Mouse (Mus musculus) embryonic fibroblast, embryonic 13.5 days (primary cell): ENCODE measurements around the gene Prdx5. TPM values are rescaled to one million over a fixed set of nuclear protein-coding genes. Genes with fewer than 3 reads are reported as not detected.
"Not testable (repeated sequence)": the region's sequence is repeated elsewhere in the genome, so short reads cannot be mapped to it uniquely, and the experiment has no call there.

Experiments
- H3K27ac ChIP-seq: 2 replicates; pipeline ENCODE4 v1.5.1; 2012; ENCODE audit warnings: low read length, control low read depth, inconsistent platforms; ENCODE audit not compliant: insufficient read depth
- H3K4me1 ChIP-seq: 2 replicates; pipeline ENCODE4 v1.6.1; 2011; ENCODE audit warnings: low read length; ENCODE audit not compliant: control insufficient read depth, insufficient read depth
- H3K4me3 ChIP-seq: 2 replicates; pipeline ENCODE4 v1.5.1; 2011; ENCODE audit warnings: mild to moderate bottlenecking, control low read depth, low read length; ENCODE audit not compliant: insufficient read depth
- CTCF ChIP-seq: IDR thresholded peaks from 2 replicates; pipeline ENCODE4 v1.5.1; 2011; ENCODE audit warnings: mild to moderate bottlenecking, control low read depth, low read length, moderate library complexity, borderline replicate concordance; ENCODE audit not compliant: insufficient read depth
- POLR2A ChIP-seq: IDR thresholded peaks from 2 replicates; pipeline ENCODE4 v1.6.1; 2011; ENCODE audit warnings: low read depth, mild to moderate bottlenecking, control low read depth, low read length, moderate library complexity
- polyA plus RNA-seq: library from polyadenylated mRNA; stranded (reverse); fragments of >200 nt; gene quantifications from 2 replicates; pipeline ENCODE4 v1.2.4, GENCODE M21; 2011; ENCODE audit warnings: low read depth; ENCODE audit not compliant: missing spikeins, insufficient read length

The Prdx5 gene
- polyA plus RNA-seq, 1 experiment: 161 TPM

- peak; percentile 45; the same call in 1 of the 2 replicates for TF ChIP-seq POLR2A
- H3K4me1 ChIP-seq: not testable (repeated sequence)
- peak overlapping the region; percentile 67 for H3K4me3 ChIP-seq
- H3K27ac ChIP-seq: peak overlapping the region; percentile 96
Measured at GRCm38 (mm10) chr19:6910306-6910705, 400 bp upstream of the Prdx5 start.

DNA sequence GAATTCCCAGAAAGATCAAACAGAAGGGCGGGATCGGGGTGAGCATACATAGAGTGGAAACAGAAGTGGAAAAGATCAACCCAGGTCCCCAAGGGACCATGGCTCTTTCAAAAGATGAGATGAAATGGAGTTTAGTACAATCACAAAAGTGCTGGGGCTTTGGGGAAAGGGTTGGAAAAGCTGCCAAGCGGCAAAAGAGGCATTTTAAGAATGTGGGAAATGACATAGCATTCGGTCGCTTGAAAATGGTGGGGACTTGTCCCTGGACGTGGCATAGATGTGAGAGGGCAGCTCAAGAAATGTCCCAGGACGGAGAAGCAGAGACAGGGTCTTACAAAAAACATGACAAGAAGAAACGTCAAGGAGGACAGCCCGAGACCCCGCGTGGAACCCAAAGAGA lies 885 bp downstream of the Prdx5 start:
- Histone ChIP-seq H3K4me1 (no peaks in the 10 kb centered on the region; the same call in 1 of the 2 replicates), H3K27ac (peak overlapping the region; percentile 73), H3K4me3 (peak overlapping the region; percentile 67)
- TF ChIP-seq POLR2A (no peak), CTCF (no peak)

- TF ChIP-seq POLR2A (no peak), CTCF (no peak)
- H3K4me3 ChIP-seq: peak overlapping the region; percentile 67
- H3K4me1 ChIP-seq: no peaks in the 10 kb centered on the region; the same call in 1 of the 2 replicates
- H3K27ac ChIP-seq: peak overlapping the region; percentile 73; the same call in 1 of the 2 replicates
Measured at GRCm38 (mm10) chr19:6907811-6908540, 1.9 kb downstream of the Prdx5 start.

GRCm38 (mm10) chr19:6907094-6907493 lies 2.8 kb downstream of the Prdx5 start:
- no peak overlapping the region for H3K4me3 ChIP-seq
- no peak overlapping the region for H3K27ac ChIP-seq
- TF ChIP-seq POLR2A: no peak
- TF ChIP-seq CTCF: no peak
- H3K4me1 ChIP-seq: no peaks in the 10 kb centered on the region; the same call in 1 of the 2 replicates

DNA sequence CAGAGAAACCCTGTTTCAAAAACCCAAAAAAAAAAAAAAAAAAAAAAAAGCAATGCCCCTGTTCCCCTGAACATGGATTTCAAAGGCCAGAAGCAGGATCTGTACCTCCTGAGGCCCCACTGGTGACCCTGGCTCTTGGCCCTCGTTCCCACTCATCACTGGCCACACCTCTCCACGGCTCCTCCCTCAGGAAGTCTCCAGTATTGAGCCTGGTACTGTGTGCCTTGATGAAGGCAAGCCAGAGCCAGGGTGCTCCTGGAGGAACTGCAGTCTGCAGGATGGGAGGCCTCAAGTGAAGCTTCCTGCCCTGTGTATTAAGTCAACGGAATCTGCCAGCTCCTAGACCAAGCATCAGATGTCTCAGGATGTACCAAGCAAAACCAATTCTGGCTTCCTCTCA lies 3.7 kb downstream of the Prdx5 start:
- H3K4me3 ChIP-seq: no peak overlapping the region
- TF ChIP-seq POLR2A (no peak), CTCF (no peak)

GRCm38 (mm10) chr19:6905498-6906159 lies 4.3 kb downstream of the Prdx5 start:
- TF ChIP-seq POLR2A: no peak
- no peaks in the 10 kb centered on the region for H3K4me1 ChIP-seq
- no peak overlapping the region for H3K27ac ChIP-seq
- H3K4me3 ChIP-seq: no peak overlapping the region

More for the DNA sequence above, 3.7 kb downstream of the Prdx5 start:
- Histone ChIP-seq H3K4me1 (no peaks in the 10 kb centered on the region; the same call in 1 of the 2 replicates), H3K27ac (no peak overlapping the region)

DNA sequence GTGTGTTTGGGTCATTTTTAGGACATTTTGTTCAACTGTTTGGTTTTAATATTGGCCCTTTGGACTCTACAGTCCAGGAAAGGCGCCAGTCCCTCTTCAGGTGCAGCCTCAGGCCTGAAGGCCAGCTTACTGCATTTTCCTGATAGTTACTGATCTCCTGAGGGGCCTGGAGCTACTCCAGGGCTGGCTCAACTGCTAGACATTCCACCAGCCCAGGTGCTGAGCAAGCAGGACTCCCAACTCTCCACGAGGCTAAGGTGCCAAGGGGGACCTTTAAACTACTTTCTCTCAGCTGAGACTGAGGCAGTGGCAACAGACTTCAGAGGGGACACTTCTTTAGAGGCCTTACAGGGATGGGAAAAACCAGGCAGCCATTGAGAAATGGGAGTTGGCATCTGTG lies 5.1 kb downstream of the Prdx5 start:
- H3K27ac ChIP-seq: no peak overlapping the region
- no peaks in the 10 kb centered on the region for H3K4me1 ChIP-seq
- TF ChIP-seq POLR2A: no peak
- TF ChIP-seq CTCF: no peak
- no peak overlapping the region for H3K4me3 ChIP-seq

DNA sequence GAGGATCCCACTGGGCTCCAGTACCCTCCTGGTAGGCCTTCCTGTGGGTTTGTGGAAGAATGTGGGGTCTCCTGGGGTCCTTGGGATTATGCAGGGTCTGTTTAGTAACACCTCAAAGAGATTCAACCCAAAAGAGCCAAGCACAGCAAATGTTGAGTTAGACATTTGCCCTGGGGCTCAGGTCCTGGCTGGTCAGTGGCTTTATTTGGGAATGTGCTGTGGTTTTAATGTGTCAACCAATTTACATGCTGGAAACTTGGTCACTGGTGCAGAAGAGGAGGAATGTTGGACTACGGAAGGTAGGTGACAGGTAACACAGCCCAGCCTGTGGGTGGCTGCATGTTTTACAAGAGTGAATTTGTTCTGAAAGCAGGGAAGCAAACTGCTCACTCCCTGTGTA lies 6.9 kb downstream of the Prdx5 start:
- H3K4me1 ChIP-seq: no peaks in the 10 kb centered on the region
- TF ChIP-seq CTCF (no peak), POLR2A (no peak)
- no peak overlapping the region for H3K27ac ChIP-seq
- no peak overlapping the region for H3K4me3 ChIP-seq

DNA sequence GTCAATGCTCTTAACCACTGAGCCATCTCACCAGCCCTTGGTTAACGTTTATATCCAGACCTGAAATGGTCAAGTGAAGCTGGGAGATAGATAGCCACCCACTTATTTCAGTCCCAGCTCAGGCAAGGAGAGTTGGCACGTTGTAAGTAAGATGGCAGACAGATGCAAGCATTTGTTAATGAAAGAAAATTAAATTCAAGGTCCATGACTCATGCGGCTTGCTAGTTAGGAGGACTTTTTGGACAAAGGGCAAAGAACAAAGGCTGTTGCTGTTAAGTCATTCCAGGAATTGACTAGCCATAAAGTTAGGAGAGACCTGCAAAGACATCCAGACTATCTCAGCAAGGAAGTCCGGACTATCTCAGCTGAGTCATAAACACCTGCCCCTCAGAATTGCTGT lies 10.3 kb downstream of the Prdx5 start:
- TF ChIP-seq POLR2A (no peak), CTCF (no peak)
- no peak overlapping the region for H3K27ac ChIP-seq
- H3K4me1 ChIP-seq: no peaks in the 10 kb centered on the region

GRCm38 (mm10) chr19:6895608-6896305 lies 14.1 kb downstream of the Prdx5 start:
- H3K4me3 ChIP-seq, H3K27ac ChIP-seq, H3K4me1 ChIP-seq: not testable (repeated sequence)

More for the DNA sequence above, 10.3 kb downstream of the Prdx5 start:
- H3K4me3 ChIP-seq: no peak overlapping the region
